Mouse (Mus musculus) retina, embryonic 14.5 days (tissue): ENCODE results near the gene Prdx4.
"Not testable (repeated sequence)": the region's sequence is repeated elsewhere in the genome, so short reads cannot be mapped to it uniquely, and the experiment has no call there.

Experiments used
- DNase-seq: peaks from one replicate; pipeline ENCODE4 v3.0.0-alpha.2; 2015; ENCODE audit warnings: low spot score

The Prdx4 gene

DNA sequence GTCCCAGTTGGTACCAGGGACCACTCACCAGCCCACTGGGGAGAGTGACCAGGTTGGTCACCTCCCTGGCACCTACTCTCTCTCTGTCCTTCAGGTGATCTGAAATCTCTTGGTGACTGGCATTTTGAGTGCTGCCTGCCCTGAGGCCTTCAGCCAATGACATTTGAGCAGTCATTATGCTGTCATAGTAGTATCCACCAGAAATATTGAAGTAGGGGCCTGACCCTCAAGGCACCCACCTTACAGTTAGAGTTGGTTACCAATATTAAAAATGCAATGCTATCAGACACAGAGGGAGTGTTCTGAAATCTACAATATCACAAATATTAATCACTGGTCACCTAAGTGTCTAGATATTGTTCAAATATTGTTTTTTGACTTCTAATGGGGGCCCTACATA lies at the start of gene Prdx4:
TSS of gene Prdx4 (minus strand) at position 101 of the 400 bp plus-strand sequence.
- no peak for DNase-seq

DNA sequence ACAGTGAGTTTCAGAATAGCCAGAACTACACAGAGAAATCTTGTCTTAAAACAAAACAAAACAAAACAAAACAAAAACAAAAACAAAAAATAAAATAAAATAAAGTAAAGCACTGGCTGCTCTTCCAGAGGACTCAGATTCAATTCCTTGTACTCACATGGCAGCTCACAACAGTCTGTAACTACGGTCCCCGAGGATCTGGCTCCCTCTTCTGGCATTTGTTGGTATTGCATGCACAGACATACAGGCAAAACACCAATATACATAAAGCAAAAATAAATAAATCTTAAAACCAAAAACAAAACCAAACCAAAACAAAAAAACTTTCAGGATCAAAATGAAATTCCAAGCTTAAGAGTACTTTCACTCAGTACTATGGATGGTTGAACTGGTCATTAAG lies 36.0 kb upstream of the Prdx4 start:
- DNase-seq = peak; percentile 48

DNA sequence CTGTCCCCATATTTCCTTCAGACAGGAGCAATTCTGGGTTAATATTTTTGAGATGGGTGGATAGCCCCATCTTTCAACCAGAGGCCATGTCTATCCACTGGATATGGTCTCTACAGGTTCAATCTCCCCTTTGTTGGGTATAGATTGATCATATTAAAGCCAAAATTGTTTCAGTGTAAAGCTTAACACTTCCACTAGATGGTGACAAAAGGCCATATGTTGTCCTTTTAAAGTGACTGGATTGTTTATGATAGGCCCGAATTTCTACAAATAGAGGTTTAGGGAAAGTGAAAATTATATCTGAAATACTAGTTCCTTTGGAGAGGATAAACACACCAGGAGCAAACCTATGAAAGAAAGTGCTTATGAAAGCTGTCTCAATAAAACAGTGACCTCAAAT lies 34.9 kb upstream of the Prdx4 start:
- DNase-seq = peak; percentile 62

DNA sequence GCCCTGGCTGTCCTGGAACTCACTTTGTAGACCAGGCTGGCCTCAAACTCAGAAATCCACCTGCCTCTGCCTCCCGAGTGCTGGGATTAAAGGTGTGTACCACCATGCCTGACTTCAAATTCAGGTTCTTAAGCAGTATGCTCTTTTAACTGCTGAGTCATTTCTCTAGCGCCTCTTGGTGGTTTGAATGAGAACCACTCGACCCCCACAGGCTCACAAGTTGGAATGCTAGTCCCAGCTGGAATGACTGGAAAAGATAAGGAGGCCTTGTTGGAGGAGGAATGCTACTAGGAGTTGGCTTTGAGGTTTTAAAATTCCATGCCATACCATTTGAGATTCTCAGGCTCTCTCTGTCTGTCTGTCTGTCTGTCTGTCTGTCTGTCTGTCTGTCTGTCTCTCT lies 29.6 kb upstream of the Prdx4 start:
- DNase-seq = not testable (repeated sequence)

GRCm38 (mm10) chrX:155365095-155365494 lies 24.5 kb upstream of the Prdx4 start:
- no peak for DNase-seq

- no peak for DNase-seq
Observed at GRCm38 (mm10) chrX:155346249-155346648, 5.7 kb upstream of the Prdx4 start.

DNA sequence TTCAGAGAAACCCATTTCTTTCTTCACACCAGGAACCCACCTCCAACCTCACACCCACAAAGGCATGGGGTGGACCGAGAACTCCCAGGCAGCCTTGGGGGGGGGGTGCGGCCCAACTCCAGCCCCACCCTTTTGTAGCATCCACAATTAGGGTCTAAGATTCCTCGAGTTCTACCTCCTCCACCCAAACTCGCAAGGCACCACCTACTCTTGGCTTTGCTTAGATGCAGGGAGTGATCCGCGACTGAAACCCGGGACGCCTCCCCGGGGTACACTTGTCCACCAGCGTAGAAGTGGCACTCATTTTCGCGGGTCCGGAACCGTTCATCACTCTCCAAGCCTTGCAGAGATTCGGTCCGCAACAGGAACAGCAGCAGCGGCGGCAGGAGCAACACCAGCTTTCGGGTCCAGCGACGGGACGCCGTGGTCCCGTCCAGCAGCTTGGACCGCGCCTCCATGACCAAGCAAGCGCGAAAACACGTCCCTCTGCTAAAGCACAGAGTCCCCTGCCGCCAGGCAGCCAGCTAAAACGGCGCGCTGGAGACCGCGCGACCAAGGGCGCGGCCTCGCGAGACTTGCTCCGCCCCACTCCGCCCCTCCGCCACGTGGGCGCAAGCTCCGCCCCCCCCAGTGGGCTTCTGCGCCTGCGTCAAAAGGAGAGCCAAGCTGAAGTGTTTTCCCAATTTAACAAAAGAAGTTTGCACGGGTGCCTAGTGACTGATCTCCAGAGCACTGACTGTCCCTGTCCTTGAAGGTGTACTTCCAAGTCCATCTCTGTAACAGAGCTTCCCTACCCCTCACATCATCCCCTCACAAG lies 2.4 kb downstream of the Prdx4 start:
- DNase-seq = peak; percentile 86

DNA sequence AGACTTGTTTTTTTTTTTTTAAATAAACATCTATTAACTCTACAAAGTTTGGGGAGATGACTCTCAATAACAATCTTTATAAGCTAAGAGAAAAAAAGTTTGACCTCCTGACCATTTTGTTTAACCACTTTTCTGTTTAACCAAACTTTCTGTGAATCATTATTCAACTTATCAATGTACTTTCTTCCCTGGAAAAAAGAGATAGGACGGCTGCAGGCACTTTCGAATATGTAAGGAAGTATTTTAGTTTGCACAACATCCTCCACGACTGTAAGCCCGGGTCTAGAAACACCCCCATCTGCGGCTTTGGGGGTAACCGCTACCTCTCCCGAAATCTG lies 3.0 kb downstream of the Prdx4 start:
- no peak for DNase-seq

- peak; percentile 78 for DNase-seq
Observed at GRCm38 (mm10) chrX:155318005-155318404, 22.5 kb downstream of the Prdx4 start.

GRCm38 (mm10) chrX:155306390-155306789 lies 34.2 kb downstream of the Prdx4 start:
- DNase-seq = no peak

DNA sequence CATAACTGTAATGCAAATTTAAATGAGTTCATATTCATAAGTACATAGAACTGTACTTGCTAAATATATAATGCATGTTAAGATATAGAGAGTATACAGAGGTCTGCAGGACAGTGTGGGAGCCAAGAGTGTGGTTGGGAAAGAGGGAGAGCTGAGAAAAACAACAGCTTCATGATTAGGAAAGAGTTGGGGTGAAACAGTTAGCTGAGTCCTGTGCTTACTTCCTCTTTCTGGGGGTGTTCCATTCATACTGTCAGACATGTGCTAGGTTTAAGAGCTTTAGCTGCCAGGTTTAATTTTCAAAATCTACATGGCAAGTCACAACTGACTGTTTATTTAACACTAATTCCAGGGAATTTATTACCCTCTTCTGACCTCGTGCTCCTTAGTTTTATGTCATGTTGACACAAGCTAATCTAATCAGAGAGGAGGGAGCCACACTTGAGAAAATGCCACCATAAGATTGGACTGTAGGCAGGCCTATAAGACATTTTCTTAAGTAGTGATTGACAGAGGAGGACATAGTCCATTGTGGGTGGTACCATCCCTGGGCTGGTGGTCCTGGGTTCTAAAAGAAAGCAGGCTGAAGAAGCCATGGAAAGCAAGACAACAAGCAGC lies 60.0 kb downstream of the Prdx4 start:
- no peak for DNase-seq

DNA sequence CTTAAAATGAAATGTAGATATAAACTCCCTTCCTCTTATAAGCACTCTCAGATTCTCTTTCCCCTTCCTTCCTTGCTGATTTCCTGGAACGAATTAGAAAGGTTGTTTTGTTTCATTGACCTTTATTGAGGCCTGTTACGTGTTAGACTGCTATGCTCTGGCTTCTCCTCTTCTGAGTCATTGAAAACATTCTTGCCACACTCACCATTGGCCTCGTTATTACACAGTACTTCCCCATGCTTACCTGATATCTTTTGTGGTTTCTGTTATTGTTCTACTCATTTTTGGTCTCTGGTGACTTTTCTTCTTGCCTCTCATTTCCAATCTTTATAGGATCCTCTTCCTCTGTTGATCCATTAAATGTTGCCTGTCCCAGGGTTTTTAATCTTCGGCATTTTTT lies 62.1 kb downstream of the Prdx4 start:
- DNase-seq = no peak
